Mouse (Mus musculus): Measurements from ENCODE around the gene Plch2.

GRCm38 (mm10) chr4:154958171-154958570, 98.4 kb downstream of the Plch2 start:
- TF ChIP-seq CTCF (IDR thresholded peaks at IDR 0.05; ENCODE audit: control insufficient read depth, insufficient read depth, insufficient read length), result no peak
- TF ChIP-seq MYOD1 (IDR thresholded peaks at IDR 0.05; ENCODE audit: control insufficient read depth, insufficient read length, low read depth), result no peak
- no peak for TF ChIP-seq CEBPB (IDR thresholded peaks at IDR 0.05; ENCODE audit: low read depth)
- TF ChIP-seq USF1 (IDR thresholded peaks at IDR 0.05; ENCODE audit: low read depth), result no peak
- no peak for TF ChIP-seq MAX (IDR thresholded peaks at IDR 0.05)
